In genomic region chr2:69205185-69205584, GRCm38 (mm10) we compare ENCODE assay signal across 8 mouse cellular contexts. TPM values are rescaled to one million over a fixed set of nuclear protein-coding genes. Genes with fewer than 3 reads are reported as not detected.
DNase-seq lines count a peak whose midpoint lies in the region; ATAC-seq and TF ChIP-seq lines count a peak whose summit lies in the region.

No protein-coding gene starts in this region.

- no peak for TF ChIP-seq EP300 in MEL (IDR thresholded peaks at IDR 0.05; ENCODE audit: low read depth in 1 of 2, low read length in 2 of 2)
- TF ChIP-seq EP300 in liver, postnatal 0 days (IDR thresholded peaks at IDR 0.05; ENCODE audit: low read depth): no peak

- H3K27ac ChIP-seq in MEL (ENCODE audit: control insufficient read depth, low read depth, low read length): no peak overlapping the region
- H3K27ac ChIP-seq in embryonic facial prominence, embryonic 11.5 days (replicated peaks; ENCODE audit: low read depth, low read length): no peak overlapping the region
- peak overlapping the region; percentile 84; the same call in 1 of the 2 replicates for H3K27ac ChIP-seq in intestine, embryonic 16.5 days (ENCODE audit: low read length)
- H3K27ac ChIP-seq in liver, postnatal 0 days (ENCODE audit: low read depth): peak overlapping the region; percentile 89

- TF ChIP-seq POLR2A in MEL (IDR thresholded peaks at IDR 0.05; ENCODE audit: control insufficient read depth in 1 of 2, insufficient read depth in 1 of 2, low read depth in 1 of 2, low read length in 2 of 2, poor library complexity in 1 of 2): no peak

- no peaks in the 10 kb centered on the region for H3K27me3 ChIP-seq in MEL (ENCODE audit: control insufficient read depth in 1 of 2, insufficient read depth in 2 of 2, low read length in 2 of 2)
- no peaks in the 10 kb centered on the region for H3K27me3 ChIP-seq in embryonic facial prominence, embryonic 11.5 days (ENCODE audit: control insufficient read depth, insufficient read depth, low read length)
- no peaks in the 10 kb centered on the region for H3K27me3 ChIP-seq in intestine, embryonic 16.5 days (replicated peaks; ENCODE audit: control insufficient read depth, insufficient read depth, low read length)
- H3K27me3 ChIP-seq in liver, postnatal 0 days (ENCODE audit: insufficient read depth, low read length): no peaks in the 10 kb centered on the region

- H3K79me2 ChIP-seq in MEL (ENCODE audit: control insufficient read depth, insufficient read depth, low read length, poor library complexity): peaks cover 5% of the 10 kb centered on the region; the same call in 1 of the 2 replicates

- 26% methylated on average over 6 of the region's 6 CpGs for WGBS in embryonic facial prominence, embryonic 11.5 days
- 11% methylated on average over 6 of the region's 6 CpGs for WGBS in intestine, embryonic 16.5 days
- WGBS in liver, postnatal 0 days (ENCODE audit: insufficient replicate concordance): 12% methylated on average over 6 of the region's 6 CpGs

- 0 out of 4 replicates have a peak, but pooled peaks cover 0 to 2% of the 10 kb centered on the region in 2 experiments for H3K4me1 ChIP-seq in MEL (ENCODE audit: control insufficient read depth in 1 of 2, insufficient read depth in 2 of 2, low read length in 2 of 2)
- H3K4me1 ChIP-seq in embryonic facial prominence, embryonic 11.5 days (ENCODE audit: control insufficient read depth, insufficient read depth, low read length): no peaks in the 10 kb centered on the region
- peaks cover 10% of the 10 kb centered on the region for H3K4me1 ChIP-seq in intestine, embryonic 16.5 days (ENCODE audit: control insufficient read depth, insufficient read depth, low read length)
- H3K4me1 ChIP-seq in liver, postnatal 0 days (ENCODE audit: insufficient read depth): peaks cover 9% of the 10 kb centered on the region

- TF ChIP-seq CTCF in MEL (IDR thresholded peaks at IDR 0.05 in 2 of 3, conservative IDR thresholded peaks at IDR 0.05 in 1 of 3; ENCODE audit: control insufficient read depth in 1 of 3, insufficient read depth in 1 of 3, low read depth in 2 of 3, low read length in 3 of 3, poor library complexity in 1 of 3, severe bottlenecking in 1 of 3): no peak
- no peak for TF ChIP-seq CTCF in liver, postnatal 0 days (IDR thresholded peaks at IDR 0.05; ENCODE audit: low read depth)

- no peak for DNase-seq in MEL (ENCODE audit: low read depth, low spot score)
- DNase-seq in embryonic facial prominence, embryonic 11.5 days (ENCODE audit: low spot score): no peak
- DNase-seq in liver, postnatal 0 days: peak; percentile 27
- no peak for DNase-seq in left cerebral cortex, adult 8-10 months (ENCODE audit: low spot score in 2 of 2)
- DNase-seq in retina, embryonic 14.5 days (ENCODE audit: low spot score): no peak
- DNase-seq in gastrocnemius, adult 18-20 months (ENCODE audit: low spot score): no peak
- no peak for DNase-seq in adrenal gland, adult 2 months

- H3K9ac ChIP-seq in MEL (ENCODE audit: control insufficient read depth, low read depth, low read length, poor library complexity, severe bottlenecking): peak overlapping the region; percentile 90
- H3K9ac ChIP-seq in embryonic facial prominence, embryonic 11.5 days (replicated peaks; ENCODE audit: low read length): peak overlapping the region; percentile 86
- H3K9ac ChIP-seq in intestine, embryonic 16.5 days (ENCODE audit: low read depth, low read length): peak overlapping the region; percentile 88
- H3K9ac ChIP-seq in liver, postnatal 0 days (replicated peaks): peak overlapping the region; percentile 93

- peak overlapping the region; percentile 32 for H3K4me2 ChIP-seq in embryonic facial prominence, embryonic 11.5 days (ENCODE audit: low read depth, low read length)
- peak overlapping the region; percentile 66 for H3K4me2 ChIP-seq in intestine, embryonic 16.5 days (ENCODE audit: low read depth, low read length)
- peak overlapping the region; percentile 77 for H3K4me2 ChIP-seq in liver, postnatal 0 days (ENCODE audit: low read depth, low read length)

- H3K36me3 ChIP-seq in MEL (ENCODE audit: control insufficient read depth in 1 of 2, insufficient read depth in 2 of 2, low read length in 2 of 2): peaks cover 5 to 6% of the 10 kb centered on the region in 2 experiments; a peak in 3 of 4 replicates
- H3K36me3 ChIP-seq in embryonic facial prominence, embryonic 11.5 days (replicated peaks; ENCODE audit: control insufficient read depth, insufficient read depth, low read depth, low read length): peaks cover 4% of the 10 kb centered on the region
- 0 out of 2 replicates have a peak, but pooled peaks cover 10% of the 10 kb centered on the region for H3K36me3 ChIP-seq in intestine, embryonic 16.5 days (ENCODE audit: control insufficient read depth, insufficient read depth, low read length)
- H3K36me3 ChIP-seq in liver, postnatal 0 days (replicated peaks; ENCODE audit: insufficient read depth, low read length): peaks cover 29% of the 10 kb centered on the region

- no peak for ATAC-seq in embryonic facial prominence, embryonic 11.5 days (replicated peaks; ENCODE audit: insufficient number of reproducible peaks, low FRiP score, low TSS enrichment, low read depth)
- no peak for ATAC-seq in intestine, embryonic 16.5 days
- peak; percentile 20 for ATAC-seq in liver, postnatal 0 days

- peak overlapping the region; percentile 69 to 80 for H3K4me3 ChIP-seq in MEL (ENCODE audit: control insufficient read depth in 1 of 2, insufficient read depth in 1 of 2, low read depth in 2 of 2, low read length in 2 of 2)
- H3K4me3 ChIP-seq in embryonic facial prominence, embryonic 11.5 days (ENCODE audit: low read depth, low read length): peak overlapping the region; percentile 77
- peak overlapping the region; percentile 98 for H3K4me3 ChIP-seq in intestine, embryonic 16.5 days (ENCODE audit: low read length)
- H3K4me3 ChIP-seq in liver, postnatal 0 days (ENCODE audit: low read depth, low read length): peak overlapping the region; percentile 96

- no peaks in the 10 kb centered on the region for H3K9me3 ChIP-seq in MEL (replicated peaks; ENCODE audit: insufficient read depth, low read length)
- H3K9me3 ChIP-seq in embryonic facial prominence, embryonic 11.5 days (replicated peaks; ENCODE audit: control insufficient read depth, low read length): no peaks in the 10 kb centered on the region
- no peaks in the 10 kb centered on the region for H3K9me3 ChIP-seq in intestine, embryonic 16.5 days (ENCODE audit: control insufficient read depth, low read length)
- no peaks in the 10 kb centered on the region for H3K9me3 ChIP-seq in liver, postnatal 0 days (ENCODE audit: low read length)

- TF ChIP-seq RAD21 in MEL (IDR thresholded peaks at IDR 0.05; ENCODE audit: low read depth, low read length): no peak

TF ChIP-seq in MEL, 35 proteins besides CTCF, POLR2A, EP300 and RAD21:
- no peak for TF ChIP-seq JUND (IDR thresholded peaks at IDR 0.05; ENCODE audit: low read depth, low read length)
- no peak for TF ChIP-seq GATA1 (IDR thresholded peaks at IDR 0.05; ENCODE audit: low read depth, low read length)
- TF ChIP-seq CHD2 (IDR thresholded peaks at IDR 0.05; ENCODE audit: low read length): no peak

RNA-seq across cellular contexts. Expression of gene Spc25, which starts 0.8 kb away (rescaled TPM):
- total RNA-seq in MEL (2012; rRNA removed): 25.8 and 27.1 TPM in 2 replicates
- polyA plus RNA-seq in MEL (2012; ENCODE audit: insufficient read depth in 1 of 2, insufficient read length in 2 of 2, low read depth in 1 of 2, low replicate concordance in 2 of 2, missing spikeins in 1 of 2): 10 to 100 TPM in 1 of 2 experiments, not detected in 1; 31.3 TPM
- 231 and 241 TPM in 2 replicates for polyA plus RNA-seq in embryonic facial prominence, embryonic 11.5 days (2014; fragmentation: Nextera tagmentation; extraction: Ambion mirVana)
- 113 and 123 TPM in 2 replicates for polyA plus RNA-seq in intestine, embryonic 16.5 days (2015; fragmentation: Nextera tagmentation; extraction: Ambion mirVana)
- polyA plus RNA-seq in liver, postnatal 0 days (2015; fragmentation: Nextera tagmentation; extraction: Ambion mirVana): 98.6 and 105 TPM in 2 replicates
- 1 to 10 TPM in 1 of 4 experiments, under 1 TPM in 3; 0.56 to 2.6 (median 0.74) TPM for total RNA-seq in left cerebral cortex, adult 8-10 months (2022)
- total RNA-seq in gastrocnemius, adult 18-20 months (2021): under 1 TPM; 0.45 to 0.55 TPM
- total RNA-seq in adrenal gland, adult 2 months (2021): 1 to 10 TPM in 1 of 2 experiments, under 1 TPM in 1; 0.97 to 1.6 TPM
- polyA plus RNA-seq in adrenal gland, adult 2 months (2012; rRNA removed): 0.18 and 0.21 TPM in 2 replicates

RNA-seq across cellular contexts. Expression of gene G6pc2, which starts 5.7 kb away (rescaled TPM):
- total RNA-seq in MEL (2012; rRNA removed): not detected in 2 replicates
- not detected for polyA plus RNA-seq in MEL (2012; ENCODE audit: insufficient read depth in 1 of 2, insufficient read length in 2 of 2, low read depth in 1 of 2, low replicate concordance in 2 of 2, missing spikeins in 1 of 2)
- polyA plus RNA-seq in embryonic facial prominence, embryonic 11.5 days (2014; fragmentation: Nextera tagmentation; extraction: Ambion mirVana): 0.11 and 0.15 TPM in 2 replicates
- 0.34 and 0.45 TPM in 2 replicates for polyA plus RNA-seq in intestine, embryonic 16.5 days (2015; fragmentation: Nextera tagmentation; extraction: Ambion mirVana)
- polyA plus RNA-seq in liver, postnatal 0 days (2015; fragmentation: Nextera tagmentation; extraction: Ambion mirVana): not detected in 2 replicates
- total RNA-seq in left cerebral cortex, adult 8-10 months (2022): not detected
- total RNA-seq in gastrocnemius, adult 18-20 months (2021): not detected
- not detected for total RNA-seq in adrenal gland, adult 2 months (2021)
- not detected in 2 replicates for polyA plus RNA-seq in adrenal gland, adult 2 months (2012; rRNA removed)

Comparison
In these comparisons a context has a peak if more than half of its experiments do, and no peak if none do; other contexts are left out.
1. H3K27ac ChIP-seq: peak in intestine, embryonic 16.5 days (single experiment) and liver, postnatal 0 days (single experiment); none in MEL (single experiment) and embryonic facial prominence, embryonic 11.5 days (single experiment).
2. Peak in every context shown above with its lines, with median percentiles within 50 percentile points of each other: H3K4me3 ChIP-seq, H3K9ac ChIP-seq and H3K4me2 ChIP-seq.